Mouse (Mus musculus) cerebellum, postnatal 25 days (tissue): ENCODE measurements around the gene Psg16.

Experiments used
- DNase-seq, 2 experiments: peaks; one replicate each; pipeline ENCODE4 v3.0.0; 2021; ENCODE audit warnings: mixed read lengths in 2 of 2

Psg16 gene

GRCm38 (mm10) chr7:17073904-17074615, at the start of gene Psg16:
TSS of gene Psg16 (plus strand) at chr7:17074040.
- peak; percentile 90 to 91 for DNase-seq

DNA sequence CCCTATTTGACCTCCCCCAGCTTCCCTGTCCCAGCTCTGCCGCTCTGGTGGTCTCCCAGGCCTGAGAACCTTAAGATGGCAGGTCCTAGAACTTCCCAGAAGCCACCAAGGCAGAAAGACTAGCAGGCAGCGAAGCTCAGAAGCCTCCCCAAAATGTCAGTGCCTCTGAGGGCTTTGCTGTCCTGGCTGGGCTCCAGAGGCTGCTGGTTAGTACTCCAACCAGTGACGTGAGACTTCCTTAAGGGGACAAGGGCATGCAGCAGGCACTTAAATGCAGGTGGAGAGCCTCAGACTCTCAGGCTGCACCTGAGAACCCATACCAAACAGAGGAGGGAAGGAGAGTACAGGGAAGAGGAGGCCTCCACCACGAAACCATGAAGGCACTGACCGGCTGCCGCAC, 49.7 kb upstream of the Psg16 start:
- DNase-seq = peak; percentile 54 to 77

- peak; percentile 45 to 57 for DNase-seq
Measured at GRCm38 (mm10) chr7:17024814-17025504, 48.9 kb upstream of the Psg16 start.

- peak; percentile 50 to 59 for DNase-seq
Measured at GRCm38 (mm10) chr7:17025505-17025894, 48.3 kb upstream of the Psg16 start.

DNA sequence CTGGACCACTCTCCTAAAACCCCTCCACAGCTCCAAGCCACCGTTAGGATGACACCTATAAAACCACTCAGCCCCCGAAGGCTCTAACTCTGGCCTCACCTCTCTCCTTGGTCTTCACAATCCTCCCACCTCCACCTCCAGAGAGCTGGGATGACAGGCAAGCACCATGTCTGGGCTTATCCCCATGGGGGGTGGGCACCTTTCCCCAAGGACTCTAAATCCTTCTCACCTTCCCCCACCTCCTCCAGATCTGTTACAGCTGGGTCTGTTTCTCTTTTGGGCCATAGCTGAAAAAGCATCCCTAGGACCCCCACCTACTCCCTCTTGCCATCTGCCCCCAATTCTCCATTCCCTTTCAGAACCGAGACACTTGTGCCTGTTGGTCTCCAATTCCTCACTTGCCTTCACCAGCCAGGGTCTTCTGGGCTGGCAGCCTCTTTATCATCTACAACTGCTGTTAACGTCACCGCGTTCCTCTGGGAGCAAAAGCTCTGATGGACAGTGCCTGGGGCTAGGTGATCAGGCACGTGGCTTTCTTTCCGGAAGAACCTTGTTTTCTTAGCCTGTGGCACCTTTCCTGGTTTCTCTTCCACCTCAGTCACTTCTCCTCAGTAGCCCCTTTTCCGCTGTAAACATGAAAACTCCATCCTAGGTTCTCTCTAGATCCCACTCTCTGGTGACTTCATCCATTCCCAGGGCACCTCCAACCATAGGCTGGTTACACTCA, 47.8 kb upstream of the Psg16 start:
- DNase-seq = peak in 1 of 2 experiments; percentile 46

GRCm38 (mm10) chr7:17026710-17027587, 46.9 kb upstream of the Psg16 start:
- peak; percentile 32 to 82 for DNase-seq

DNA sequence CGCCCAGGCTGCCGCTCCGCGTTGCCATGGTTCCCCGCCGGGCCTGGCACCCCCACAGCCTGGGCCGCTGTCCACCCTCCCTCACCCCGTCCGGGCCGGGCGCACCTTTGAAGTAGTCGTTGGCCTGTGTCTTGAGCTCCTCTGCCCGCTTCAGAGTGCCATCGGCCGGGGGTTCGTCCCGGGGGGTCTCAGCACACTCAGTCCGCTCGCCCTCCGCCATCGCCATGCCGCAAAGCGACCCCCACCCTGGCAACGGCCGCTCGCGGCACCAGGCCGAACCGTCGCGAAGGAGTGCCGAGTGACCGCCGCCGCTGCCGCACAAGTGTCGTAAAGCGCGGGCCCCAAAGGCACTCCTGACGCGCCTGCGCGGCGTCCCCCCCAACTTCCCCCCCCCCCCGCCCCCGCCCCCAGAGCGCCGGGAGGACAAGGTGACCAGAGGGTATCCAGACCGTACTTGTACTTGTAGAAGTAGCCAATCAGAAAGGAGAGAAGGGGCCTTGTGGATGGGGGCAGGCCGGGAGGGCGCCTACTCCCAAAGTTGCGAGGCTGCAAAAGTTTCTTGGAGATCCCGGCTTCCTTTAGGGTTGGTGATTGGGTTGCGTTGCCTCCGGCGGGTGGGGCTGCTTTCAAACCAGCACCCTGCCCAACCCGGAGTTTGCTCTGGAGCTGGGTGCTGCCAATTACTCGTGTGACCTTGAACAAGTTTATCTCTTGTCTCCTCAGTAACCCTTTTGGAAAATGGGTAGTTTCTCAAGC, 46.1 kb upstream of the Psg16 start, which contains the start of gene Ppp5c:
Gene Ppp5c (minus strand): TSS at position 337 of the 756 bp plus-strand sequence.
- peak; percentile 94 for DNase-seq

GRCm38 (mm10) chr7:17028923-17029322, 44.9 kb upstream of the Psg16 start:
- DNase-seq = peak in 1 of 2 experiments; percentile 5

GRCm38 (mm10) chr7:17030239-17030638, 43.6 kb upstream of the Psg16 start:
- DNase-seq = no peak

- no peak for DNase-seq
Measured at GRCm38 (mm10) chr7:17038018-17038695, 35.7 kb upstream of the Psg16 start.

DNA sequence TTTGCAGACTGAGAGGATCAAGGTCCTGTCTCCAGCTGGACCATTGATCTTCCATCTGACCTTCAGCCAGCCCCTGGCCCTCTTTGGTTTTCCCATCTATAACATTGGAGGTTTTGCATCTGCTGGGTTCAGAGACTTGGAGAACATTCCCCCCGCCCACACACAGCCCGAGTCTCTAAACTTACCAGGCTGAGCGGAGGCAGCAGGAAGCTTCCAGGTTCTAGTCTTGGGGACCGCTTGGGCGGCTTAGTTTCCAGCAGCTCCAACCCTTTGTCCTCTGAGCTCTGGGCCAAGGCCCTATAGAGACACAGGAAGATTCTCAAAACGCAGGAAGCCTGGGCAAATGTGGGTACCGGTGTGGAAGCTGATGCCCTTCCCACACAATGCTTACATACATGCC, 34.5 kb upstream of the Psg16 start:
- no peak for DNase-seq

- no peak for DNase-seq
Measured at GRCm38 (mm10) chr7:17045743-17046142, 28.1 kb upstream of the Psg16 start.

- DNase-seq = no peak
Measured at GRCm38 (mm10) chr7:17047041-17047682, 26.7 kb upstream of the Psg16 start.

DNA sequence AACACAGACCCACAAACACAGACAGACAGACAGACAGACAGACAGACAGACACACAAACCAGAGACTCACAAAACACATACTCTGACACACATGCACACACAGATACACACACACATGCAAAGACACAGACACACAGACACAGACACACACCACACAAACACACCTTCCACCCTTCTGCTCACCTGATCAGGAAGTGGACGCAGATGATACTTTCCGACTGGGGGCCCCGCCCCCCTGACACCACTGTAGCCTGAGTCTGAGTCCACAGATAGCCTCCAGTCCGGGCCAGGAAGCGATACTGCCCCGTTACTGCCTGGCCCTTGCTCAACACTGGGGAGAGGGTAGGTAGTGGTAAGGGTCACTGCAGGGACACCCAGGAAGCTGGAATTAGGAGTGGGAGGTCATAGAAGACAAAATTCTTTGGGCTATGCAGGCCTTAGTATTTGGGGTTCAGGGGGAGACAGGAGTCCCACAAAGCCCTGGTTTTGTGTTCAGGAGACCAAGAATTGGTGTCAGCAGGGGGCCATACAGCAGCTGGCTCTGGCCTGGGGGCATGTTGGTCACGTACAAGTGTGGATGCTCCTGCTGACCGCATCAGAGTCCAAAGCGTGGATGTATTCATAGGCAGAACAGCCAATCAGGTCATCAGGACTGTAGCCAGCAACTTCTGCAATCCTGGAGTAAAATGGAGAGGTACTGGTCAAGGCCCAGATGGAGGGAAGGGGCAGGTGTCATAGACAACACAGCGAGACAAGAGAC, 25.2 kb upstream of the Psg16 start:
- DNase-seq = no peak

DNA sequence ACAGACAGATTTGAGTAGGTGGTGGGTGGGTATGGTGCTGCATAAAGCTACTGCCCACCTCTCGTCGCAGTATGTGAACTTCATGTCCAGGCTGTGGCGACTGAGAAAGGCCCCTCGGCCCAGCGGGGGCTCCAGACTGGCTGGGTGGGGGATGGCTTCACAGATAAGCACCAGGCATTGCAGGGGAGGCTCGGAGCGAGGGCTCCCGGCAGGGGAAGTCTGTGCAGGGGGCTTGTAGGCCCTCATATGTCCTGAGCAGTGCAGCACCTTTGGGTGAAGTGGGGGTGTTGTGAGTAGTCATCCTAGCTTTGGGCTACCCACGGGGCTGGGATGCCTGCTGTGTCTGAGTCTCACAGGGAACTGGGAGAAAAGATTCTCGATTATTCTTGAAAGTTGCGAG, 23.3 kb upstream of the Psg16 start:
- no peak for DNase-seq

- DNase-seq = peak; percentile 85 to 90
Measured at GRCm38 (mm10) chr7:17050933-17051594, 22.8 kb upstream of the Psg16 start.

DNA sequence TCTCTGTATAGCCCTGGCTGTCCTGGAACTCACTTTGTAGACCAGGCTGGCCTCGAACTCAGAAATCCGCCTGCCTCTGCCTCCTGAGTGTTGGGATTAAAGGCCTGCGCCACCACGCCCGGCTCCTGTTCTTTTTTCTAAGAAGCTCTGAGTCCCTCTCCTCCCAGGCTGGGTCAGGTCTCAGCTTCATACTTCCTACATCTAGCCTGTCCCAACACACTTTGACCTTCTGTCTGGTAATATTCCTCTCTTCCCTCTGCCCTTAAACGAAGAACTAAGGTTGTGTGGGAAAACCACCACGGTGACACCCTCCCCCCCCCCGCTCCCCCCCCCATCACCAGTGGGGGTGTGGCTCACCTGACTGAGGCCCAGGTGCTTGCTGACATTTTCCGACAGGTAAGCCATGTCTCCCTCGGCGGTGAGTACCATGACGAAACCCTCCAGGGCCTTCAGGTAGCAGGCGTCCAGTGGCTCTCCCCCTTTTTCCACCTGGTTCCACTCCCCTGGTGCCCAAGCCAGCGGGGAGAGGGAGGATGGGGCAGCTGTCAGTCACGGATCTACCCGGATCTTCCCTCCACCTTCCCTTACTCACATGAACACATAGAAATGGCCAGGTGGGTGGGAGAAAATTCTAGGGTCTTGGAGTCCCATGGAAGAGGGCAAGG, 19.4 kb upstream of the Psg16 start:
- DNase-seq = peak in 1 of 2 experiments; percentile 2

DNA sequence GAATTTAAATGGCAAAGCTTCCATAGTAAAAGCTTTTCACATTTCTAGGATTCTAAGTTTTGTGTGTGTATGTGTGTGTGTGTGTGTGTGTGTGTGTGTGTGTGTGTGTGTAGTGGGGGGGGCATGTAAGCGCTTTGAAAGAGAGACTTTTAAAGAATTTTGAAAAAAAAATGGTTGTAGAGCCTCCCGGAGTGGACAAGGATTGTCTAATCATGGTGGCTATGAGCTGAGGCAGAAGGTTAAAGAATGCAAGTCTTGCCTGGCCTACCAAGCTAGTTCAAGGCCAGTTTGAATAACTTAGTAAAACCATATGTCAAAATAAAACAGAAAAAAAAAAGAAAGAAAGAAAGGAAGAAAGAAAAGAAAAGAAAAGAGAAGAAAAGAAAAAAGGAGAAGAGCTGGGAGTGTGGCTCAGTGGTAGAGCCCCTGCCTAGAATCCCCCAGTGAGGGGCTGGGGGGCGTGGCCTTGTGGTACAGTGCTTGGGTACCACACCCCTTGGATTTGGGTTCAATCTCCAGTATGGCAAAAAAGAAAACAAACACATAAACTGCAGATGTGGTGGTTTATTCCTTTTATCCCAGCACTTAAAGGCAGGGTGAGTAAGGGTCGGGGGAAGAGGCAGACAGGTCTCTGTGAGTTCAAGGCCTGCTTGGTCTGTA, 18.4 kb upstream of the Psg16 start:
- peak in 1 of 2 experiments; percentile 43 for DNase-seq
